Mouse (Mus musculus) urinary bladder, postnatal 14 days (tissue): ENCODE measurements around the gene Esrrg.

Experiments used
- DNase-seq: peaks from one replicate; pipeline ENCODE4 v3.0.0; 2021; ENCODE audit warnings: low spot score

Esrrg gene

DNA sequence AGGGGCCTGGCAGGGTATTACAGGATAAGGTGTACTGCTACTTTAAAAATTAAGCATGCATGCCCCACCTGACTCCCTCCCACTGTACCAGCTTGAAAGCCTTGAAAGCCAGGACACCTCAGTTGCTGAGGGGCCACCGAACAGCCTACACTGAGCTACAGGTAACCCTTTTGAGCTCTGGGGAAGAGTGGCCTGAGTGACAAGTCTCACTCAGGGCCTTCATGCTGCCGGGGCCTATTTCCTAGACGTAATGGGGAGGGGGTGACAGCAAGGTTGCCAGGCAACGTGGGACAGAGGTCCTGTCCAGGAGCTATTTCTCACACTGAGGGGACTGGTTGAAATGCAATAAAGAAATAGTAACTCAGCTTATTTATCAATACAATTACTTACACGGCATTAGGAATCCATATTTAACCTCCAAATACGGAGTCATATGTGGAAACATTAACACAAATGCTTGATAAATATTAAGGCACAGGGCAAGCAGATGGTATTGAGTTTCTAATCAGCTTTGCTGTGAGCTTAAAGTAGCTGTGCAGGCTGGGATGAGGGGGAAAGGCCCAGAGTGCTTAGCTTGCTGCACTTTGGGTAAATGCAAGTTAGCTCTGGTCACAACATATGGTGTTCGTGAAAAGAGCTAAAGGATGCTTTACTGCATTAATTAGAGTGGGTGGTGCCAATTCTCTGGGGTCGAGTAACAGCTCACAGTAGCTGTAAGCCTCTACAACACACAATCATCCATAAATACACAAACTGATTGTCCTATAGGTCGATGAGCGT, 653.5 kb downstream of the Esrrg start, which contains the start of gene Ush2a:
TSS of gene Ush2a (plus strand) at position 121 of the 780 bp plus-strand sequence.
- no peak for DNase-seq
